Mouse (Mus musculus) thymus, postnatal 10 days (tissue): ENCODE results near the gene Dap3.
"Not testable (repeated sequence)": the region's sequence is repeated elsewhere in the genome, so short reads cannot be mapped to it uniquely, and the experiment has no call there.

ENCODE experiments used
- DNase-seq, 2 experiments: peaks; one replicate each; pipeline ENCODE4 v3.0.0; 2021; ENCODE audit warnings: low spot score in 2 of 2

Gene Dap3

DNA sequence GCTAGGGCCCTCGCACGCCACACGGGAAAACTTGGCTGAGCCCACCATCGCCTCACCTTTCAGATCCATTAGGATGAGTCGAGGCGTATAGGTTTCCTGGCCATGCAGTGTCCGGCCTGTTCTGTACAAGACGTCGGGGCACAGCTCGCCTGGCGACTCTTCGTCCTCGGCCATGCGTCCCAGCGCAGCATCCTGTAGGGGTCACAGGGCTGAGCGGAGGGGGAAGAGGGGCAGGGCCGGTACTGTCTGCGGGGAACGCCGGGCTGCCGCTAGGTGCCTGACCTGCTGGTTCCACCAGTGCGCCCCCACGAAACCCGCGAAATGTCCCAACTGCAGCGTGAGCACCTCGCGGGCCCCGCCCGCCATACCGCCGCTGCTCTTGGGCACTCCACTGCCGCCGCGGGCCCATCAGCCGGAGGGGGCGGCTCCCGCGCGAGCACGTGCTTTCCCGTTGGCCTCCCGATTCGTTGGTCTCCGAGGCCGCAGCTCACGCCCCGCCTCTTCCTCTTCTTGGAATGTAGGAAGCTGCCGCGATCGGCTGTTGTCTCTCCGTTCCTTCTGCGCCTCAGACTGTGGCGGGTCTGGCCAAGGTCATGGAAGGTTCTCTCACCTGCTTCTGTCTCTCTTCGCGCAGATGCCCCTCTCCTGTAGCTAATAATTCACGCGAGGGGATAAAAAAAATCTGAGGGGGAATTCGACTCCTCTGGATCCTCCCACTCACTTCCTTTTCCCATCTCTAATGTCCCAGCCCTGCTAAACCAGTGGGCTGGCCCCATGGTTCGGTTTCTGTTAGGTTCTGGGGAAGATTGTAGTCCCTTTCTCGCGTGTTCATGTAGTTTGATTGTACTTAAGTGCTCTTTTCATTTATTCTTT lies 37.2 kb downstream of the Dap3 start, which contains the start of gene Msto1:
Msto1 (minus strand) TSS at position 489 of the 873 bp plus-strand sequence.
- DNase-seq = peak; percentile 90 to 91

DNA sequence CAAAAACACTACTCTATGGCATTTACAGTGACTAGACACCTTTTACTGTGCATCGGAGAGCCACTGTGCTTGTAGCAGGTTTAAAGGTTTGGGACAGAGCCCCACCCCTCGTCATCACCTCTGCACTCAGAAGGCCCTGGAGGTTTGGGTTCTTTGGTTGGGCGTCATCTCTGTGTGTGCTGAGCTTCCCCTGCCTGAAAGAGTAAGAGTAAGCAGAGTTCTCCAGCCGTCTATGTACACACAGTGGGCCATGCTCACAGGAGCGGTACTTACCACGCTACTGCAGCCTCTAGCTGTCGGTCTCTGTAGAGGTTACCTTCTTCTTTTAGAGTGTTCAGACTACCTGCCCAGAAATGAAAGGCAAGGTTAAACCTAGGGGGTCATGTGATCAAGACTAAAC lies 38.4 kb downstream of the Dap3 start:
- DNase-seq = no peak

DNA sequence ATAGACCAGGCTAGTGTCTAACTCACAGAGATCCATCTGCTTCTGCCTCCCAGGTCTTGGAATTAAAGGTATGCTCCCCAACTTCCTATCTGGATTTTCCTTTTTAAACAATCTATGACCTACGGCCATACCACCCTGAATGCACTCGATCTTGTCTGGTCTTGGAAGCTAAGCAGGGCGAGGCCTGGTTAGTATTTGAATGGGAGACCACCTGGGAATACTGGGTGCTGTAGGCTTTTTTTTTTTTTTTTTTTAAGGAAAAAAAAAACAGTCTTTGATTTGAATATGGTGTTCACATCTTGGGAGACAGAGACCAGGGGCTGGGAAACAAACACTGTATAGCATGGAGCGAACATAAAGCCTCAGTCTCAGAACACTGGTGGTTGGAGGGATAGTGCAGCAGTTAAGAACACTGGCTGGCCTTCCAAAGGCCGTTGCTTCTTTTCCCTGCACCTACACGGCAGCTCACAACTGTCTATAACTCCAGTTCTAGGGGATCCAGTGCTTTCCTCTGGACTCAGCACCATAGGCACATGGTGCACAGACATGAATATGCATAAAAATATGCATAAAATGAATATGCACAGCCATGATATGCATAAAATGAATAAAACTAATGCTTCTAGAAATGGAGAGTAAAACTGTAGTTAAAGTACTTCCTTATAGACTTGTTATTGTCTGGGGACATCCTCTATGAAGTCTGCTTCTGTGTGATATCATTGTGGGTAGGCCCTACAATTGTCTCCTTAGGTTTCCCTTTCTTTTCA lies 44.4 kb downstream of the Dap3 start:
- no peak for DNase-seq

DNA sequence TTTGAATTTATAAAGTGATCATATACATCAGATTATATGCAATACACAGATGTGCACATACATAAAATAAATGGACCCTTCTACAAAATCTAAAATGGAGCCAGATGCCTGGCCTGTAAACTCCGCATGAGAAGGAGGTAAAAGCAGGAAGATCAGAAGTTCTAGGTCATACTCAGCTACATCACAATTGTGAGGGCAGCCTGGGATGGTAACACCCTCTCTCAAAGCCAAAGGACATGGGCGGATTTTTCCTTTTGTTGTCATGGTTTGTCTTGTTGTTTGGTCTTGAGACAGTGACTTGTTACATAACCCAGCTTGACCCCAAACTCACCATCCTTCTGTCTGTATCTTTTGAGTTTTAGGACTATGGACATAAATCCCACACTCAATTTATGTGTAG lies 45.2 kb downstream of the Dap3 start:
- no peak for DNase-seq

DNA sequence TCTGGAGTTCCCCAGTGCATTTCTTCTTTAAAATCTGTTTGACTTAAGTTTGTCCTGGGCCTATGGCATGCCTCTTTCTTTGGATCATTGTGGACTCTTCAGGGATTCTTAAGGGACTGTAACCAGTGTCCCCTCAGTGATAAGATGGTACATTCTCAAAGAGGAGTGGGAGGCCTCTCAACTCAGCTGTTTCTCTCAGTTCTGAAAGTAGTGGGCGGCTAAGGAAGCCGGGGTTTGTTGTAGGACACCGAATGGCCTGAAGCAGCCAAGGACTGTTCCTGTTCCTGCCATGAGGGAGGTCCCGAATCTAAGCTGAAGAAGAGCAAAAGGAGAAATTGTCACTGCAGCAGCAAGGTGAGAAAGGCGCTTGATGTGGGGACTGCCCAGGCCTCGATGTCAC lies 45.8 kb downstream of the Dap3 start:
- DNase-seq = no peak

DNA sequence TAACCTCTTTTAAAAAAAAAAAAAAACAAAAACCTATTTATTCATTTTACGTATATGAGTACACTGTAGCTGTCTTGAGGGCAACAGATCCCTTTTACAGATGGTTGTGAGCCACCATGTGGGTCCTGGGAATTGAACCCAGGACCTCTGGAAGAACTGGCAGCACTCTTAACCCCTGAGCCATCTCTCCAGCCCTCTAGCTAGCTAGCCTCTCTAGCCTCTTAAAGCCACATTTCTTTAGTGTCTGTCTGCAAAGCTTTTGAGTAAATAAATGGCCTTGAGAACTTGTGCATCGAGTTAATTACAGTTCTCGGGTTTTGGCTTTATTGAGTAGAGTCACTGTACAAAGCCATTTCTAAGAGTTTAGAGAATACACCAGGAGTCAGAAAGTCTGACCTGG lies 46.2 kb downstream of the Dap3 start:
- no peak for DNase-seq

DNA sequence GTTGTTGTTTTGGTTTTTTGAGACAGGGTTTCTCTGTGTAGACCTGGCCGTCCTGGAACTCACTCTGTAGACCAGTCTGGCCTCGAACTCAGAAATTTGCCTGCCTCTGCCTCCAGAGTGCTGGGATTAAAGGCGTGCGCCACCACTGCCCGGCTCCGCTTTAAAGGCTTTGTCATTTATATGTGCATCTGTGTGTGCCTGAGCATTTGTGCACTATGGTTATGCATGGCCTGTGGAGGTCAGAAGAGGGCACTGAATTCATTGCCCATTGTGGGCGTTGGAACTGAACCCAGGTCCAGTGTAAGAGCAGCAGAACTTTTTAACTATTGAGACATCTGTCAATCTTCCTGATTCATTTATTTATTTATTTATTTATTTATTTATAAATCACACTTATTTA lies 58.0 kb downstream of the Dap3 start:
- DNase-seq = not testable (repeated sequence)

DNA sequence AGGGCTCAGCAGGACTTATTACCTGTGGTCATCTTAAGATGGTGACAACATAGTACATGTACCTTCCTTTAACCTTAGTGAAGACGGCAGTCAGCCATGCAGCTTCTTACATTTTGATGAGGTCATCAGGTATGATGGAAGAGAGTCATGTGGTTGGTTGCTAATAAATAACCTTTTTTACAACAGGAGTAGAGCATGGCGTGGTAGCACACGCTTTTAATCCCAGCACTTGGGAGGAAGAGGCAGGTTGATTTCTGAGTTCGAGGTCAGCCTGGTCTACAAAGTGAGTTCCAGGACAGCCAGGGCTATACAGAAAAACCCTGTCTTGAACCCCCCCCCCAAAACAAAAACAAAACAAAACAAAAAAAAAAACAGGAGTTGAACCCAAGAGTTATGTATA lies 68.4 kb downstream of the Dap3 start:
- DNase-seq = not testable (repeated sequence)
